Mouse (Mus musculus): Measurements from ENCODE around the gene Fundc2. TPM values are rescaled to one million over a fixed set of nuclear protein-coding genes. Genes with fewer than 3 reads are reported as not detected.

Fundc2 gene
- total RNA-seq (2021): 100 to 1,000 TPM; 182 to 227 TPM
- long read RNA-seq, experiment 1, transcript Fundc2-201 (5 exons, 2,562 nt): major isoform, 105 of 177 reads
- long read RNA-seq, experiment 1, partial matches to known transcripts: 67 of 177 reads
- long read RNA-seq, experiment 1, other reads (novel, unspliced or antisense): 5 of 177 reads
- long read RNA-seq, experiment 2, transcript Fundc2-201 (5 exons, 2,562 nt): major isoform, 154 of 250 reads
- long read RNA-seq, experiment 2, partial matches to known transcripts: 83 of 250 reads
- long read RNA-seq, experiment 2, other reads (novel, unspliced or antisense): 13 of 250 reads

GRCm38 (mm10) chrX:75382195-75382771, at the start of gene Fundc2, which contains the start of gene F8:
Gene Fundc2, plus strand, starts transcription at chrX:75382399.
Gene F8, minus strand, starts transcription at chrX:75382615.
- DNase-seq: peak; percentile 49 to 61
- intact Hi-C loops (cut with DNase I): no loop called here

DNA sequence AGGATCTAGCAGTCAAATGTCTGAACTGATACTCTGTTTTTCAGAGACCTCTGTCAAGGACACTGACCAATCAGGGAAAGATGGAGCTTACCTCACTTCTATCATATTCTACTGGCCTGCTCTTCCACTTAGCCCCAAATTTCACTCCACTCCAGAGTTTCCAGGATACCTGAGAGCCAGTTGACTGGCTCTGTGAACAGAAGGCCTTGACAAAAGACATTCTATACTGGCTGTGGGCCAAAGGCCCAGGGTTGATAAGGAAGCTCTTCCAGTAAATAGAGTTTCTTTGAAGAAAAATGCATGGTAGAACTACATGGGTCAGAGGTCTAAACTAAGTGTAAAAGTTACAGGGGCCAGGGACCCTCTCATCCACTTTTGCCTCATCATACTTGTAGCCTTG, 12.0 kb upstream of the Fundc2 start:
- intact Hi-C loops (cut with DNase I): no loop called here

DNA sequence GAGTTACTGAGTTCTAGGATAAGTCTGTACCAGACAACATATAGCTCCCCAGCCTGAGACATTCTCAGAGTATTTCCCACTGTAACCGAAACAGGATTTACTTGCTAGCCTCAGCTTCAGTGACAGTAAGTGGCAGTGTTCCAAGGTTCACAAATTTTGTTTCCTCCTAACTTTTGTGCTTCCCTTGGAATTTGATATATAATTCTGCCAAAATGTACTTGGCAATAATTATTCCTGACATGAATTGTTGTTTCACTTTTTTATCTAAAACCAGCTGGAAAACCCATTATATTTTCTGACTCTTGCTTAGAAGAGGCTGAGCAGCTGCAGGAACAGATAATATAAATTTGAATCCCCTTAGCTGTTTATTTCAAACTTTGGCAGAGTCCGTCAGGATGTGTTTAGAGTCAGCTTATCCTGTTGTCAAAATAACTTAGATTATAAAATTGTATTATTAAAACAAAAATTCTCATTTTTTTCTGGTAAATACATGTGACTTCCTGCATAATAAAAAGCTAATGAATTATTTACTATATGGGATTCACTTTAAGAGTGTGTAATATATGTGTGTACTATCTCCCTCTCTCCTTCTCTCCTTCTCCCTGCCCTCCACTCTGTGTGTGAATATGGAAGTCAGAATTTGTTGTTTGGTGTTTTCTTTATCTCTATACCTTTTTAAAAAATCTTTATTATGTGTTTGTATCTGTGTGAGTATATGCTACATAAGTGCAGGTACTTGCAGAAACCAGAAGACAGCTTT, 9.4 kb upstream of the Fundc2 start:
- no peak for DNase-seq
- intact Hi-C loops (cut with DNase I): no loop called here

More for the DNA sequence above, 12.0 kb upstream of the Fundc2 start:
- DNase-seq: no peak

- DNase-seq: no peak
Observed at GRCm38 (mm10) chrX:75376815-75377214, 5.4 kb upstream of the Fundc2 start.

DNA sequence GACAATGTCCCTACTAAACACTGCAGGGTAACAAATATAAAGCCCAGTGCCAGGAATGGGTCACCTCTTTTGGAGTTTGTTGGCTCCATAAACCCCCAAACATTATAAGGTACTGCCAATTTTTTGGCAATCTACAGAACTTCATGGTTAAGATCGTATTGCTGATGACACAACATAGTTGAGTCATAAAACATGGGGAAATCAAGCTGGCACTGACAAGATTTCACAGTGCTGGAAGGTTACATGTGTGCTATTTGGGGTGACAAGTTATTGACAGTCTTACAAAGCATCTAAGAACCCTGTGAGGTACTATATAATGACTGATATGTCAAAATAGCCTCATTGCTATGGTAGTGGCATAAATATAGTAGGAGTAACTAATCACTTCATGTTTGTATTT, 1.0 kb upstream of the Fundc2 start:
- no peak for DNase-seq
- intact Hi-C loops (cut with DNase I): no loop called here

More at GRCm38 (mm10) chrX:75376815-75377214, 5.4 kb upstream of the Fundc2 start:
- intact Hi-C loops (cut with DNase I): no loop called here

GRCm38 (mm10) chrX:75381699-75382098, 500 bp upstream of the Fundc2 start:
- intact Hi-C loops (cut with DNase I): no loop called here
- DNase-seq: no peak

DNA sequence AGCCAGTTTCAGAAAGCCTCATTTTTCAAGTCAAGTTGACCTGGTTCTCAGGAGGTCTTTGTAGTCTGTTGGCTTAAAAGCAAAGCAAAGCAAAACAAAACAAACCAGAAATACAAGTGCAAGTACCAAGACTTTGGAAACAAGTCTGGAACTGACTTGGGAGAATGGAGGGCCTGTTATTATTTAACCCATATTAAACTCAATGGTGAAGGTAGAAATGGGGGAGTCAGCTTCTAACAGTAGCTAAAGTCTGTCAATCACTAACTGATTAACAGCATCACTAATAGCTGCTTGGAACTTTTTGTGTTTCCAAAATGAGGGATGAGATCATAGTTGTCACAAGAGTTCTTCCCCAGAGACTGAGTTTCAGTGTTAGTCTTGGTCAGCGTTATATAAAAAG, 17.3 kb downstream of the Fundc2 start:
- intact Hi-C loops (cut with DNase I): loop anchor here (10.0 kb wide), 1 partner anchor 55 kb away; no protein-coding TSS in a partner anchor
- no peak for DNase-seq

DNA sequence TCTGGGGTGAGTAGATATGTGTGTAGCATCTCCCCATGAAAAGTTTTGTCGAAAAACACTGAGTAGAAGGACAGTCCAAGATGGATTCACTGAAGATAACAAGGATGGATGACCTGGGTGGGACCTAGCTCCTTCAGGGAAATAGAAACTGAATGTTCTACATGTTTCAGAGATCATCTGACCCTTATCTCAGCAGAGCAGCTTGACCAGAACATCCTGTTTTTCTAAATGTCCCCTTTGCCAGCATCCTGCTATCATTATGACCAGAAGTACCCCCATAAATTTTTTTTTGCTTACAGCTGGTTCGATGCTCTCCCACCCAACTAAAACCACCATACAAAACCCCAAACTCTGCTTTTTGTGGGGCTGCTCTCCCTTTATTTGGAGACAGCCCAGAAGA, 20.5 kb downstream of the Fundc2 start:
- DNase-seq: no peak
- intact Hi-C loops (cut with DNase I): no loop called here

- intact Hi-C loops (cut with DNase I): no loop called here
- DNase-seq: no peak
Observed at GRCm38 (mm10) chrX:75403350-75403749, 21.2 kb downstream of the Fundc2 start.

GRCm38 (mm10) chrX:75409711-75410110, 27.5 kb downstream of the Fundc2 start:
- no peak for DNase-seq
- intact Hi-C loops (cut with DNase I): no loop called here

DNA sequence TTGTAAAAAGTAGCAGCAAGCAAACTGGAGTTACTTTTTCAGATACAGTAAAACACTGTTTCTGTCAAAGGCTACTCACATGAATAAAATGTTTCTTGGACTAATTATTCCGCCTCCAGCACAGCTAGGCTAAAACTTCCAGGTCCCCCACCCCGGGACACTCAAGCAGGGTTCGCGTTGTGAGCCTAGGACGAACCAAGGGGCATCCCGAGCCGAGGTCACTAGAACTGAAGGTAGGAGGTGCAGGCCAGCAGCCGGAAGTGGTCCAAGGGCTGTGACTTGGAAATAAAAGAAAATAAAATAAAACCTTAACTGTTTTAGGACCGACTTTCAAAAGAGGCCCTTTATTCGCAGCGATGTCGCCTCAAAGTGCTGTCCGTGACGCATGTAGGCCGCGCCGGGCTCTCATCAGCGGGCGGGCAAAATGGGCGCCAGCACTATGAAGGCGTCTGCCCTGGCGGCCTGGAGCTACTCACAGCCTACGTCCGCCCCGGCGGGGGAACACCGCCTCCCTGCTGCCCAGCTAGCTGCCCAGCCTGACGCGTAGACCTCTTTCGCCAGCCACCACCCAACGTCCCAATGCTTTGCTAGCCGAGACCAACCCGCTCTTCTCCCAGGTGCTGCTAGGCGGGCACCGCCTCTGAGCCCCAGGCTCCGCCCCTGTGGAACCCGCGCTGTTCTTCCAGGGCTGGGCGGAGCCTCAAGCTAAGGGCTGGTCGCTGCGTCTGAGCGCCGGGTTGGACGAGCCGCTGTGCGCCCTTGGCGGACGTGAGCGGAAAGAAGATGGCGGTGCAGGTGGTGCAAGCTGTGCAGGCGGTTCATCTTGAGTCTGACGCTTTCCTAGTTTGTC, 34.0 kb downstream of the Fundc2 start, which contains the start of the genes Cmc4, Mtcp1 and Brcc3:
Gene Cmc4 (minus strand): TSS at position 649 of the 850 bp plus-strand sequence.
Gene Mtcp1 (minus strand): TSS at position 653 of the 850 bp plus-strand sequence.
Gene Brcc3 (plus strand): TSS at position 693 of the 850 bp plus-strand sequence.
- DNase-seq: peak; percentile 72 to 77
- intact Hi-C loops (cut with DNase I): no loop called here

Other genes starting within 250 kb of the Fundc2 start
- not detected for gene Smim9, start 218.6 kb upstream of the Fundc2 start, total RNA-seq (2021)
- 1 to 10 TPM in 1 of 2 experiments, under 1 TPM in 1; 0.79 to 1.1 TPM for gene F8, start 216 bp downstream of the Fundc2 start, total RNA-seq (2021)
- gene Cmc4, start 34.2 kb downstream of the Fundc2 start, total RNA-seq (2021): 1 to 10 TPM; 5.3 to 6.1 TPM
- 1 to 10 TPM; 1.5 to 3.2 TPM for gene Mtcp1, start 34.2 kb downstream of the Fundc2 start, total RNA-seq (2021)
- 10 to 100 TPM; 18.7 to 21.5 TPM for gene Brcc3, start 34.2 kb downstream of the Fundc2 start, total RNA-seq (2021)
- gene Vbp1, start 131.9 kb downstream of the Fundc2 start, total RNA-seq (2021): 10 to 100 TPM; 39.2 to 45.3 TPM
- under 1 TPM in 1 of 2 experiments, not detected in 1; 0.13 TPM for gene Rab39b, start 195.8 kb downstream of the Fundc2 start, total RNA-seq (2021)

Measured in gastrocnemius, postnatal 36 days (tissue).